Mouse (Mus musculus) spleen, adult 2 months (tissue): Measurements from ENCODE around the gene Ubac2. TPM values are rescaled to one million over a fixed set of nuclear protein-coding genes. Genes with fewer than 3 reads are reported as not detected.

Experiments used
- DNase-seq, 2 experiments: peaks; one replicate each; pipeline versions ENCODE4 v3.0.0 to v3.0.0-alpha.2; 2012 to 2021; ENCODE audit warnings: low spot score in 2 of 2, low read depth in 1 of 2
- H3K27ac ChIP-seq: fragments of 200-500 bp; 2 replicates; pipeline ENCODE4 v1.5.1; 2012; ENCODE audit warnings: low read length, inconsistent platforms; ENCODE audit not compliant: insufficient read depth
- H3K27me3 ChIP-seq: fragments of 200-500 bp; 2 replicates; pipeline ENCODE4 v1.6.1; 2012; ENCODE audit warnings: mild to moderate bottlenecking, moderate library complexity, low read length, inconsistent platforms; ENCODE audit not compliant: control insufficient read depth, insufficient read depth
- H3K36me3 ChIP-seq: fragments of 200-500 bp; 2 replicates; pipeline ENCODE4 v1.6.1; 2012; ENCODE audit warnings: mild to moderate bottlenecking, low read length, inconsistent platforms; ENCODE audit not compliant: control insufficient read depth, insufficient read depth
- H3K4me1 ChIP-seq: fragments of 200-500 bp; 2 replicates; pipeline ENCODE4 v1.6.1; 2011; ENCODE audit warnings: inconsistent platforms; ENCODE audit not compliant: control insufficient read depth, insufficient read depth, insufficient read length
- H3K4me3 ChIP-seq: fragments of 200-500 bp; 2 replicates; pipeline ENCODE4 v1.5.1; 2011; ENCODE audit warnings: mild to moderate bottlenecking, inconsistent platforms; ENCODE audit not compliant: insufficient read depth, insufficient read length; ENCODE audit errors: extremely low read depth
- CTCF ChIP-seq: fragments of 200-500 bp; IDR thresholded peaks from 2 replicates; pipeline ENCODE4 v1.5.1; 2011; ENCODE audit warnings: mild to moderate bottlenecking, inconsistent platforms; ENCODE audit not compliant: insufficient read depth, insufficient read length, insufficient replicate concordance; ENCODE audit errors: extremely low read depth
- POLR2A ChIP-seq: fragments of 200-500 bp; IDR thresholded peaks from 2 replicates; pipeline ENCODE4 v1.6.1; 2011; ENCODE audit warnings: low read depth, low read length, inconsistent platforms
- WGBS: fragments of 180-500 bp; shearing (Covaris S2); methylation state at CpG from one replicate; pipeline ENCODE4 v1.1.7; 2018; 5-methylcytosine and 5-hydroxymethylcytosine counted together
- polyA plus RNA-seq: library from polyadenylated mRNA; depleted of rRNA; stranded (reverse); fragments of >200 nt; gene quantifications from 2 replicates; pipeline ENCODE4 v1.2.3, GENCODE M21; 2012

Ubac2 gene
- polyA plus RNA-seq, 1 experiment, result 45.3 TPM

DNA sequence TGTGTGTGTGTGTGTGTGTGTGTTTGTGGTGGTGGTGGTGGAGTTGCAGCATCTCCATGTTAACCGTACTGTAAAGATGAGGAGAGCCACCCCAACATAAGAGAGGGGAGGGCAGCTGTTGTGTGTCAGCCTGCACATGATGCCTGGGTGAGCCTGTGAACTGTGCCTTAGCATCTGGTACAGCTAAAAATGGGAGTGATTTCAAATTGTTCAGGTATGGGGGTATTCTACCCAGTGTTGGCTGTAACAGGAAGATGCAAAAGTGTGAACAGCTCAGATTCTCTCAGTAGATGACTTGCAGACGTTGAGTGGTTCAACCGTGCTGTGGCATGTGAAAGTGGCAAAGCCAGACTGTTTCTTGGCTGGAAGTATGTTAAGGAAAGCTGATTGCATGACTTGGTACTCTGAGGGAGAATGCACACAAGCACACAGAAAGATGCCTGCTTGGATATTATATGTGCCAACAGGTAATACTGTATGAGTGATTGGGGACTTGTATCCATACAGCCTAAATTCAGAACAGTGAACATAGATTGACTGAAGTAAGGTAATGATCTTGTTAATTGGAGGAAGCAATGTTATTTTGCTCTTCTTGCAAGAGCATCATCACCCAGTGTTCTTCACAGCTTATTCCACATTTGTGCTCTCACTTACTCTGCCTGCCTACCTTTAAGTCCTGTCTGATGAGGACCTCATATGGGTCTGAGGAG, 79.8 kb downstream of the Ubac2 start:
- peaks cover 49% of the 10 kb centered on the region for H3K4me1 ChIP-seq
- 46% methylated on average over 3 of the region's 3 CpGs for WGBS

DNA sequence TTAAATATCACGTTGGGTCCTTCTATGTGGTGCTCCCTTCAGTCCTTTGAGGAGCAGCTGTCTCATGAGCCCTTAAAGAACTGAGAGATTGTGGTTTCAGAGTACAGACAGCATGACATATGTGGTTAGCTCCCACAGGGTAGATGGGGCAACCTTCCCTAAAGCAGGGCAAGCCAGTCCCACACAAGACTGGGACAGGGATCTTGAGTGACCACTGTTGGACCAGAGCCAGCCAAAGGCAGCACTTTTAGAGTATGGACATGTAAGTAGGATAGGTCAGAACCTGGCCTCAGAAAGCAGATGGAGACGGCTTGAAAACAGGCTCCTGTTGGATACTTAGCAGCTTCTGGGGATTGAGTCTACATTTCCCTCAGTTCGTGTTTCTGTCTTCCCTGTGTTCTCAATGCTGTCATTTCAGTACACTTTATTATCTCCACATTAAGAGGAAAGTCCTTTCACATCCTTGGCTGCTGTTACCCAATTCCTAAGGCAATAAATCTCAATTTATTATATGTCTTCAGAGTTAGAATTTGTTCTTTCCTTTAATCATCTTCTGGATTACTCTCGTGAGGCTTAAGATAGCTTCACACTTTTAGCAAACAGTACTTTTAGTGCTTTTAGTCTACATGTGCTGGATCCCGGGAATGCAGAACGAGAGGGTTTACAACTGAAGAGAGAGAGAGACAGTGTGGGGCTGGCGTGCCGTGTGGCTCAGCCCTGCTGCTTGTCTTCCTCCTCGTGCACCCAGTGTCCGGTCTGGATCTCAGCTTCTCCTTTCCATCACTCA, 80.5 kb downstream of the Ubac2 start:
- DNase-seq, result no peak
- WGBS, result 57% methylated on average over 10 of the region's 10 CpGs
- H3K36me3 ChIP-seq, result peaks cover 14% of the 10 kb centered on the region
- no peak overlapping the region for H3K4me3 ChIP-seq
- no peaks in the 10 kb centered on the region for H3K27me3 ChIP-seq
- TF ChIP-seq CTCF (no peak), POLR2A (no peak)
- H3K4me1 ChIP-seq, result peaks cover 47% of the 10 kb centered on the region
- peak overlapping the region; percentile 69 for H3K27ac ChIP-seq

More for the DNA sequence above, 79.8 kb downstream of the Ubac2 start:
- Histone ChIP-seq H3K27ac (peak overlapping the region; percentile 69), H3K4me3 (no peak overlapping the region), H3K27me3 (no peaks in the 10 kb centered on the region), H3K36me3 (peaks cover 18% of the 10 kb centered on the region)
- no peak for DNase-seq
- TF ChIP-seq POLR2A (no peak), CTCF (no peak)

DNA sequence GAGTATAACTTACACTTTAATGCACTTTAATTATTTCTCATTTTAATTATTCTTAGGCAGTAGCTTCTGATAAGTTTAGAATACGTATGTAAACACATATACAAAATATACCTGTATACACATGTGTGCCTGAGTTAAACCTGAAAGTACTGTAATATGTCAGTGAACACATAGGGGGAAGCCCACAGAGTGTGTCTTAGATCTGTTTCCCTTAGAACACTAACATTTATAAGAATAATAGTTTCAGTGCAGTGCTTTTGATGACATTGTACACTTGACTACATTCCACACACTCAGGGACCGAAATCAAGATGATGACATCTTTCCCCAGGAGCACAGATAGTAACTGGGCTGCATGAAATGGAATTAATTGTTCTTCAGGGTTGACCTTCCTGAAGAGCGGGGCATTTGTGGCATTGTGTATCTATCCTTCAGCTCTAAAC, 81.1 kb downstream of the Ubac2 start:
- peaks cover 41% of the 10 kb centered on the region for H3K4me1 ChIP-seq
- peak overlapping the region; percentile 39; the same call in 1 of the 2 replicates for H3K27ac ChIP-seq
- H3K36me3 ChIP-seq, result peaks cover 9% of the 10 kb centered on the region; the same call in 1 of the 2 replicates
- no peak for TF ChIP-seq CTCF
- 89% methylated on average over 3 of the region's 3 CpGs for WGBS
- no peak overlapping the region for H3K4me3 ChIP-seq
- H3K27me3 ChIP-seq, result no peaks in the 10 kb centered on the region
- DNase-seq, result no peak

GRCm38 (mm10) chr14:121960031-121960430, 81.6 kb downstream of the Ubac2 start:
- H3K36me3 ChIP-seq, result peaks cover 9% of the 10 kb centered on the region; the same call in 1 of the 2 replicates
- 73% methylated on average over 4 of the region's 4 CpGs for WGBS
- H3K27ac ChIP-seq, result peak overlapping the region; percentile 38; the same call in 1 of the 2 replicates
- H3K4me1 ChIP-seq, result peaks cover 37% of the 10 kb centered on the region
- TF ChIP-seq CTCF (no peak), POLR2A (no peak)
- H3K4me3 ChIP-seq, result no peak overlapping the region
- no peak for DNase-seq
- H3K27me3 ChIP-seq, result no peaks in the 10 kb centered on the region

GRCm38 (mm10) chr14:121960531-121960930, 82.1 kb downstream of the Ubac2 start:
- Histone ChIP-seq H3K36me3 (peaks cover 9% of the 10 kb centered on the region; the same call in 1 of the 2 replicates), H3K4me3 (no peak overlapping the region), H3K4me1 (peaks cover 39% of the 10 kb centered on the region), H3K27ac (peak overlapping the region; percentile 94), H3K27me3 (no peaks in the 10 kb centered on the region)
- TF ChIP-seq POLR2A (no peak), CTCF (no peak)
- 9% methylated on average over 2 of the region's 2 CpGs for WGBS
- no peak for DNase-seq

DNA sequence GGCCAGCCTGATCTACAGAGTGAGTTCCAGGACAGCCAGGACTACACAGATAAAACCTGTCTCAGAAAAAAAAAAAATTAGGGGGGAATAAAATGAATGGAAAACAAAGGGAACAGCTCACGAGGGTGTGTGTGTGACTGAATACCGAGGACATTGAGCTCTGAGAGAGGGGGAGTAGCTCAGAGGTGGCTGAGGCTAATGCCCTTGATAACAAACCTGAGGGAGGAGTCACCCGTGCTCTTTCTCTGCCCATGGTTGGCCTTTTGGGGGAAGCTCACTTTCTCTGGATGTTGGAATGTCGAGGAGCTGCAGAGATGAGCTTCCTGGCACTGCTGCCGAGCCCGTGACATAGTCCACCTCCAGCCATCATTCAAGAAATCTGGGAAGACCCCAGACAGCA, 82.6 kb downstream of the Ubac2 start:
- Histone ChIP-seq H3K4me3 (peak overlapping the region; percentile 9; the same call in 1 of the 2 replicates), H3K36me3 (peaks cover 9% of the 10 kb centered on the region; the same call in 1 of the 2 replicates), H3K4me1 (peaks cover 42% of the 10 kb centered on the region), H3K27ac (peak overlapping the region; percentile 94), H3K27me3 (no peaks in the 10 kb centered on the region)
- WGBS, result 75% methylated on average over 6 of the region's 6 CpGs
- no peak for DNase-seq
- no peak for TF ChIP-seq POLR2A
- no peak for TF ChIP-seq CTCF
